Mouse (Mus musculus) megakaryocyte, embryonic 14.5 days (primary cell): ENCODE data around the gene Sik3.

Experiments used
- FLI1 ChIP-seq: IDR thresholded peaks from 2 replicates; pipeline ENCODE4 v1.6.1; 2012; ENCODE audit warnings: low read length, inconsistent platforms, mixed read lengths
- GATA1 ChIP-seq: IDR thresholded peaks from 3 replicates; pipeline ENCODE4 v1.6.1; 2012; ENCODE audit warnings: mixed read lengths, low read length, inconsistent platforms, borderline replicate concordance

- no peak for TF ChIP-seq GATA1
- no peak for TF ChIP-seq FLI1
These were observed 20.4 kb downstream of the Sik3 start for GRCm38 (mm10) chr9:46033058-46033457.
